Mouse (Mus musculus) heart, embryonic 14.5 days (tissue): ENCODE results near the gene Serinc4. TPM values are rescaled to one million over a fixed set of nuclear protein-coding genes. Genes with fewer than 3 reads are reported as not detected.

Source experiments
- ATAC-seq: fragments of 200-750 bp; cut with Nextera tagmentation; 2 replicates; pipeline ENCODE4 v1.8.0; 2017; ENCODE audit warnings: low read depth, moderate TSS enrichment; ENCODE audit not compliant: insufficient number of reproducible peaks, insufficient read depth, low FRiP score
- H3K27ac ChIP-seq, 2 experiments: fragments of 200-500 bp in 1 of 2; fragments of 300-500 bp in 1 of 2; sonication (generic) in 1 of 2; replicated peaks in 1 of 2; 2 replicates each; pipeline ENCODE4 v1.5.1; 2012 to 2014; ENCODE audit warnings: low read depth in 2 of 2, low read length in 2 of 2, control low read depth in 1 of 2, mild to moderate bottlenecking in 1 of 2, mixed read lengths in 1 of 2; ENCODE audit not compliant: control insufficient read depth in 1 of 2, insufficient read depth in 1 of 2
- H3K27me3 ChIP-seq: fragments of 300-500 bp; sonication (generic); 2 replicates; pipeline ENCODE4 v1.6.1; 2014; ENCODE audit warnings: mild to moderate bottlenecking, low read length, control low read depth; ENCODE audit not compliant: control insufficient read depth, insufficient read depth
- H3K36me3 ChIP-seq: fragments of 300-500 bp; sonication (generic); 2 replicates; pipeline ENCODE4 v1.6.1; 2014; ENCODE audit warnings: mild to moderate bottlenecking, control low read depth, low read length, mixed read lengths; ENCODE audit not compliant: control insufficient read depth, insufficient read depth
- H3K4me1 ChIP-seq, 2 experiments: fragments of 200-500 bp in 1 of 2; fragments of 300-500 bp in 1 of 2; sonication (generic) in 1 of 2; 2 replicates each; pipeline ENCODE4 v1.6.1; 2012 to 2014; ENCODE audit warnings: low read length in 2 of 2, control low read depth in 1 of 2, mixed read lengths in 1 of 2; ENCODE audit not compliant: control insufficient read depth in 2 of 2, insufficient read depth in 2 of 2
- H3K4me2 ChIP-seq: fragments of 300-500 bp; sonication (generic); 2 replicates; pipeline ENCODE4 v1.6.1; 2014; ENCODE audit warnings: mild to moderate bottlenecking, low read length
- H3K4me3 ChIP-seq, 2 experiments: fragments of 200-500 bp in 1 of 2; fragments of 300-500 bp in 1 of 2; sonication (generic) in 1 of 2; 2 replicates each; pipeline ENCODE4 v1.5.1; 2012 to 2014; ENCODE audit warnings: low read length in 2 of 2, mild to moderate bottlenecking in 2 of 2, control low read depth in 1 of 2, low read depth in 1 of 2, moderate library complexity in 1 of 2; ENCODE audit not compliant: control insufficient read depth in 1 of 2, insufficient read depth in 1 of 2
- H3K9ac ChIP-seq: fragments of 300-500 bp; sonication (generic); 2 replicates; pipeline ENCODE4 v1.6.1; 2014; ENCODE audit warnings: mild to moderate bottlenecking, low read length
- H3K9me3 ChIP-seq: fragments of 300-500 bp; sonication (generic); 2 replicates; pipeline ENCODE4 v1.6.1; 2016; ENCODE audit warnings: low read length, control low read depth; ENCODE audit not compliant: control insufficient read depth
- WGBS: fragments of 180-500 bp; shearing (Covaris S2); extraction: QIAGEN DNeasy Blood & Tissue Kit; methylation state at CpG from one replicate; pipeline ENCODE4 v1.1.7; 2014; 5-methylcytosine and 5-hydroxymethylcytosine counted together
- polyA plus RNA-seq: library from polyadenylated mRNA; unstranded; fragments of >200 nt; fragmentation: Nextera tagmentation; extraction: Ambion mirVana; gene quantifications from 2 replicates; pipeline ENCODE4 v1.2.1, GENCODE M21; 2014

Gene Serinc4
- polyA plus RNA-seq, 1 experiment from 2014 or later = 0.20 TPM

DNA sequence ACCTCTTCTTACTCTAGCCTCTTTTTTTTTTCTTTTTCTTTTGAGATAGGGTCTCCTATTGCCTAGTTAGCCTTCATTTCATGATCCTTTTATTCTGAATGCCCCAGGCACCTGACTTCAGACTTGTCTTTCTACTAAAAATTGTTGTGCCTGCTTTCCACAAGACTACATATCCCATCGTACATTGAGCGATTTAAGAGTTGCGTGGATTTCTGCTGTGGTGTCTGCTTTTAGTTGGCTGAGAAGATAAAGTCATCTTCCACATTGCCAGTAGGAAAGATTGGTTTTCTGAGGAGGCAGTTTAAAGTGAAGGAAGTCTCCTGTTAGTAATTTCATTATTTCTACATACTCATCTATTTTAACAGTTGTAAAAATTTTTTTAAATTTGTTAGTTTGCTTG, 41.0 kb downstream of the Serinc4 start:
- Histone ChIP-seq H3K27ac (no peak overlapping the region), H3K9me3 (no peaks in the 10 kb centered on the region), H3K4me1 (peaks cover 4 to 23% of the 10 kb centered on the region in 2 experiments), H3K27me3 (no peaks in the 10 kb centered on the region), H3K4me2 (peak overlapping the region; percentile 73), H3K36me3 (peaks cover 46% of the 10 kb centered on the region), H3K4me3 (peak overlapping the region in 1 of 2 experiments; percentile 100; a peak in 2 of 4 replicates), H3K9ac (peak overlapping the region; percentile 100)
- WGBS = 62% methylated on average over 3 of the region's 3 CpGs
- ATAC-seq = no peak

DNA sequence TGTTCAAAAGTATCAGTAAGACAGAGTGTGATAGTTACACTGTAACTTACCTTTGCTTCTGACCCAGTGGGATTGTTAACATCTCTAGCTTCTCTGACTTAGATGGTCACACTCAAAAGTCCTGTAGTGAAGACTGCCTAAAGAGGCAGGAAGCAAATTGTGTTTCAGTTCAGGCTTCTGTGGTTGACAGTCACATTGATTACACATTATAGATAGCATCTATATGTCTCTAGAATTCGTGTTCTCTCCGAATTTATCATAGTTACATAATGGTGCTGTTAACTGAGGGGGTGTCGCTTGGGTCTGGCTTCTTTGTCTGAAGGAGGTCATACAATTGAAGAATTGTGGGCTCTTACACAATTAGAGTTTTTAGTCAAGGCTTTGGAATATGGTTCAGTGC, 41.5 kb downstream of the Serinc4 start:
- Histone ChIP-seq H3K4me1 (peaks cover 4 to 23% of the 10 kb centered on the region in 2 experiments), H3K9ac (peak overlapping the region; percentile 100), H3K9me3 (no peaks in the 10 kb centered on the region), H3K27me3 (no peaks in the 10 kb centered on the region), H3K36me3 (peaks cover 44% of the 10 kb centered on the region), H3K27ac (0 out of 4 replicates have a peak overlapping the region, but pooled peaks of 1 of the 2 experiments have one; percentile 8), H3K4me3 (peak overlapping the region in 1 of 2 experiments; percentile 100; a peak in 3 of 4 replicates), H3K4me2 (peak overlapping the region; percentile 73)
- 30% methylated on average over 3 of the region's 3 CpGs for WGBS
- ATAC-seq = no peak

DNA sequence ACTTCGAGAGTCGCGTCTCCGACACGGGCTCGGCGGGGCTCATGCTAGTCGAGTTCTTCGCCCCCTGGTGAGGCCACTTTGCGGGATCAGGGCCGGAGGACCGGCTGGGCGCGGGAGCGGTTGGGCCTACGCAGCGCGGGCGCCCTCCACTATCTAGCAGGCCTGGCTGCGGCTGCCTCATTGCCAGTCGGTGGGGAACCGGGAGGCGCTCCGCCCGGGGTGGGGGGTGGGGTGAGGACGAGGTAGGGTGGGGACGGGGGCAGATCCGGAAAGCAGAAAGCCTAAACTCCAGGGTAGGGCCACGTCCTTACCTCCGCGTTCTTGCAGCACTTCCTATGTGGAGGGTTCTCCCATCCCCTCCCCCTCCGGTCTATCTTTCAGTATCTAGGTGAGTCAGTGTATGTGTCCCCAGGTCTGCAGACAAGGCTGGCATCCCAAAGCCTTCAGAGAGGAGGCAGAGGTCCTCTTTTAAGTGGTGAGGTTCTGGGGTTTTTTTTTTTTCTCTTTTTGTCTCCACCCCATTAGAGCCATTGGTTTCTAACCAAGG, 42.4 kb downstream of the Serinc4 start:
- Histone ChIP-seq H3K4me2 (peak overlapping the region; percentile 73), H3K4me1 (peaks cover 4 to 23% of the 10 kb centered on the region in 2 experiments), H3K36me3 (peaks cover 38% of the 10 kb centered on the region), H3K9ac (peak overlapping the region; percentile 100), H3K27ac (peak overlapping the region; percentile 88 to 99), H3K9me3 (no peaks in the 10 kb centered on the region), H3K4me3 (peak overlapping the region; percentile 67 to 100), H3K27me3 (no peaks in the 10 kb centered on the region)
- WGBS = under 1% methylated on average over 32 of the region's 32 CpGs
- peak; percentile 38 for ATAC-seq

DNA sequence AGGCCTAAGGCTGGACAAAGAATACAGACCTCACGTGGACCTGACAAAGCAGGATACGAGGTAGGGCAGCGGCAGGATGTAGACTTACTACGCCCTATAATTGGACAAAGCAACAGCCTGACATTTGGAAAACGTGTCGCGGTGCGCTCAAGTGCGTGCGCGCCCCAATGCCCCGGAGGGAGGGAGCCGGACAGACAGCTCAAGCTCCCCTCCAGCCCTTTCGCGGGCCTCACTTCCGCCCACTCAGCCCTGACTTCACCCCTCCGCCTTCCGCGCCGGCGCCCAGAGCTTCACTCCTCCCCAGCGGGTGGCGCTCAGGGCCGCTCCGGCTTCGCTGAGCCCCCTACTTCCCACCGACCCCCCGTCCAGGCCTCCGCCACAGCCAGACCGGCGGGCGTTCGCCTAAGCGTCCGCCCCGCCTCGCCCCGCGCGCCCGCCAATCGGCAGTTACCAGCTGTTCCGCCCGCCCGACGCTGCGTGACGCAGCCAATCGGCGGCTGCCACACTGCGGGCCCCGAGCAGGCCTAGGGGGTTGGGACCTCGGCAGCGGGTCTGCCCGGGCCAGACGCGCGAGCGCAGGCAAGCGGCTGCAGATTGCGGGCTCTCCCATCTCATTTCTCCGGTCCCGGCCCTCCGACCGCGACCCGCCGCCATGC, 43.1 kb downstream of the Serinc4 start, which contains the start of the genes Pdia3 and Catsper2:
Gene Pdia3, plus strand, starts transcription at position 389 of the 656 bp plus-strand sequence.
Gene Catsper2, minus strand, starts transcription at position 406 of the 656 bp plus-strand sequence.
- peak; percentile 99 for ATAC-seq
- Histone ChIP-seq H3K9me3 (no peaks in the 10 kb centered on the region), H3K4me3 (peak within 1 kb of the TSS; percentile 67 to 100), H3K27ac (peak within 1 kb of the TSS; percentile 92 to 99), H3K27me3 (no peaks in the 10 kb centered on the region), H3K4me1 (peaks cover 4 to 23% of the 10 kb centered on the region in 2 experiments), H3K9ac (peak within 1 kb of the TSS; percentile 100), H3K4me2 (peak within 1 kb of the TSS; percentile 74), H3K36me3 (peaks cover 31% of the 10 kb centered on the region)
- under 1% methylated on average over 66 of the region's 68 CpGs for WGBS

DNA sequence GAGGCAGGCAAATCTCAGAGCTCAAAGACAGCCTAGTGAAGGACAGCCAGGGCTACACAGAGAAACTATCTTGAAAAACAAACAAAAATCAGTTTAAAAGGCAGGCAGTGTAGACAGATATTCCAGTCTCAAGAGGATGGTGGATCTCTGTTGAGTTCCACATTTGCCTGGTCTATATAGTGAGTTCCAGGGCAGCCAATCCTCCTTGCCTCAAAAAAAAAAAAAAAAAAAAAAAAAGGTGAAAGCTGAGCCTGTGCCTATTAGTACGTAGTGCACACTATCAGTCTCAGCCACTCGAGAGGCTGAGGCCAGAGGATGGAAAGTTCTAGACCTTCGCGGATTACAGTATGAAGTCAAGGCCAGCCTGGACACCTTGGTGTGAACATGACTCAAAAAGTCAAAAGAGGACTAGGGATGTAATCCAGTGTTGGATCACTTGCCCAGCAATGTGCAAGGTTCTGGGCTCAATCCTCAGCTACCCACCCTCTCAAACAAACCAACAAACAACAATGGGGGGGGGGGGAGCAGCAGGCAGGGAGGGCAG, 43.7 kb downstream of the Serinc4 start:
- Histone ChIP-seq H3K4me2 (peak overlapping the region; percentile 74), H3K9ac (peak overlapping the region; percentile 100), H3K27ac (peak overlapping the region; percentile 92 to 99), H3K27me3 (no peaks in the 10 kb centered on the region), H3K4me1 (peaks cover 4 to 23% of the 10 kb centered on the region in 2 experiments), H3K36me3 (peaks cover 25% of the 10 kb centered on the region), H3K9me3 (0 out of 2 replicates have a peak, but pooled peaks cover 3% of the 10 kb centered on the region), H3K4me3 (peak overlapping the region; percentile 53 to 100)
- no peak for ATAC-seq
- WGBS = 5% methylated on average over 4 of the region's 4 CpGs

DNA sequence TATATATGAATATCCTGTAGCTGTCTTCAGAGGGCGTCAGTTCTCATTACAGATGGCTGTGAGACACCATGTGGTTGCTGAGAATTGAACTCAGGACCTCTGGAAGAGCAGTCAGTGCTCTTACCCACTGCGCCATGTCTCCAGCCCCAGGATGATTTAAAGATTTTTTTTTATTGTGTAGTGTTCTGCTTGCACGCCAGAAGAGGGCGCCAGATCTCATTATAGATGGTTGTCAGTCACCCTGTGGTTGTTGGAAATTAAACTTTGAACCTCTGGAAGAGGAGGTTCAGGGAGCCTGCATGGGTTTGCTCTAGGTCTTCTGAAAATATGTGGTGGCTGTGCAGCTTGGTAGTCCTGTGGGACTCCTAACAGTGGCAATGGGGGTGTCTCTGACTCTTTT, 48.4 kb downstream of the Serinc4 start:
- peaks cover 0 to 2% of the 10 kb centered on the region in 2 experiments; a peak in 1 of 4 replicates for H3K4me1 ChIP-seq
- no peaks in the 10 kb centered on the region for H3K36me3 ChIP-seq
- 38% methylated on average over 4 of the region's 4 CpGs for WGBS
- no peak overlapping the region for H3K27ac ChIP-seq
- 0 out of 2 replicates have a peak, but pooled peaks cover 3% of the 10 kb centered on the region for H3K9me3 ChIP-seq
- H3K9ac ChIP-seq = no peak overlapping the region
- ATAC-seq = no peak
- H3K4me3 ChIP-seq = no peak overlapping the region
- no peaks in the 10 kb centered on the region for H3K27me3 ChIP-seq
- H3K4me2 ChIP-seq = no peak overlapping the region

DNA sequence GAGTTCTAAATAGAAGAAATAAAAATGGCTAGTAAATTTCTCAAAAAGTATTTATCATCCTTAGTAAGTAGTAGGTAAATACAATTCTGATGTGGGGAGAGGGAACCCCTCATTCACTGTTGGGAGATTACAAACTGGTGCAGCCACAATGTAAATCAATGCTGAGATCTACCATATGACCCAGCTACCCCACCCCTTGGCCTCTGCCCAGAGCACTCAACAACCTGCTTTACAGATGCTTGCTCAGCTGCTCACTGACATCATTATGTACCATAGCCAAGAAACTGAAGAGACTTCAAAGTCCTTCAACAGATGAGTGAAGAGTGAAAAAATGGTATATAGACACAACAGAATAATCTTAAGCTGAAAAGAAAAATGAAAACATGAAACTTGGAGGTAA, 53.3 kb downstream of the Serinc4 start:
- no peak overlapping the region for H3K4me2 ChIP-seq
- no peaks in the 10 kb centered on the region for H3K27me3 ChIP-seq
- H3K36me3 ChIP-seq = no peaks in the 10 kb centered on the region
- no peaks in the 10 kb centered on the region for H3K4me1 ChIP-seq
- no peak overlapping the region for H3K4me3 ChIP-seq
- 0 out of 2 replicates have a peak, but pooled peaks cover under 1% of the 10 kb centered on the region for H3K9me3 ChIP-seq
- H3K27ac ChIP-seq = no peak overlapping the region
- no peak for ATAC-seq
- no peak overlapping the region for H3K9ac ChIP-seq
